Mouse (Mus musculus) left cerebral cortex, adult 9 months (tissue): ENCODE results near the gene Klhl9.
A peak's percentile ranks its signal among the peaks of the same experiment; 100 is the strongest.
"Not testable (repeated sequence)": the region's sequence is repeated elsewhere in the genome, so short reads cannot be mapped to it uniquely, and the experiment has no call there.

Experiments used
- DNase-seq, 2 experiments: peaks; one replicate each; pipeline ENCODE4 v3.0.0; 2022; ENCODE audit warnings: low spot score in 2 of 2

Klhl9 gene

GRCm38 (mm10) chr4:88721791-88722721 lies at the start of gene Klhl9, which contains the start of gene Gm26566:
Gene Klhl9 (minus strand): TSS chr4:88722465.
Gene Gm26566 (plus strand): TSS chr4:88721805.
- DNase-seq = peak; percentile 61 to 84

- peak in 1 of 2 experiments; percentile 26 for DNase-seq
Observed at GRCm38 (mm10) chr4:88763384-88764018, 41.2 kb upstream of the Klhl9 start.

GRCm38 (mm10) chr4:88762341-88762740 lies 40.1 kb upstream of the Klhl9 start:
- not testable (repeated sequence) for DNase-seq

- DNase-seq = peak; percentile 64 to 71
Observed at GRCm38 (mm10) chr4:88761776-88762175, 39.5 kb upstream of the Klhl9 start.

GRCm38 (mm10) chr4:88760431-88760830 lies 38.2 kb upstream of the Klhl9 start:
- DNase-seq = peak in 1 of 2 experiments; percentile 59

- peak in 1 of 2 experiments; percentile 57 for DNase-seq
Observed at GRCm38 (mm10) chr4:88759610-88760268, 37.5 kb upstream of the Klhl9 start, which contains the start of gene Gm13283. Gene Gm13283 (plus strand): TSS chr4:88760119.

- peak in 1 of 2 experiments; percentile 21 for DNase-seq
Observed at GRCm38 (mm10) chr4:88758751-88759150, 36.5 kb upstream of the Klhl9 start.

- DNase-seq = peak; percentile 87 to 96
Observed at GRCm38 (mm10) chr4:88757628-88758031, 35.4 kb upstream of the Klhl9 start.

GRCm38 (mm10) chr4:88756581-88757513 lies 34.6 kb upstream of the Klhl9 start:
- not testable (repeated sequence) for DNase-seq

- peak; percentile 72 to 76 for DNase-seq
Observed at GRCm38 (mm10) chr4:88754818-88755340, 32.6 kb upstream of the Klhl9 start, which contains the start of gene Gm13271. Gene Gm13271 (plus strand): TSS chr4:88754868.

GRCm38 (mm10) chr4:88749926-88750325 lies 27.7 kb upstream of the Klhl9 start:
- DNase-seq = no peak

GRCm38 (mm10) chr4:88744207-88744606 lies 21.9 kb upstream of the Klhl9 start:
- no peak for DNase-seq

- no peak for DNase-seq
Observed at GRCm38 (mm10) chr4:88742771-88743371, 20.6 kb upstream of the Klhl9 start.

GRCm38 (mm10) chr4:88741426-88741825 lies 19.2 kb upstream of the Klhl9 start:
- no peak for DNase-seq

GRCm38 (mm10) chr4:88739036-88739435 lies 16.8 kb upstream of the Klhl9 start:
- no peak for DNase-seq

- peak in 1 of 2 experiments; percentile 62 for DNase-seq
Observed at GRCm38 (mm10) chr4:88738480-88738879, 16.2 kb upstream of the Klhl9 start.

- no peak for DNase-seq
Observed at GRCm38 (mm10) chr4:88727324-88727723, 5.1 kb upstream of the Klhl9 start.

GRCm38 (mm10) chr4:88726727-88727126 lies 4.5 kb upstream of the Klhl9 start:
- no peak for DNase-seq

GRCm38 (mm10) chr4:88723497-88724090 lies 1.3 kb upstream of the Klhl9 start:
- DNase-seq = no peak

- DNase-seq = no peak
Observed at GRCm38 (mm10) chr4:88718715-88719114, 3.5 kb downstream of the Klhl9 start.
